Mouse (Mus musculus) ES-E14 (cell line): ENCODE results near the gene Elovl3. TPM values are rescaled to one million over a fixed set of nuclear protein-coding genes. Genes with fewer than 3 reads are reported as not detected.

ENCODE experiments used
- DNase-seq: peaks from one replicate; pipeline ENCODE4 v3.0.0-alpha.2; 2013; ENCODE audit warnings: low read depth, low spot score
- H3K27ac ChIP-seq: 2 replicates; pipeline ENCODE4 v1.5.1; 2012; ENCODE audit warnings: low read depth, mild to moderate bottlenecking, low read length, moderate library complexity, mixed read lengths; ENCODE audit not compliant: poor library complexity, insufficient read depth, severe bottlenecking
- H3K36me3 ChIP-seq: 2 replicates; pipeline ENCODE4 v1.6.1; 2012; ENCODE audit warnings: mild to moderate bottlenecking, low read length, moderate library complexity, mixed read lengths; ENCODE audit not compliant: control insufficient read depth, poor library complexity, insufficient read depth, severe bottlenecking
- H3K4me1 ChIP-seq, 2 experiments: fragments of 150-350 bp in 1 of 2; sonication (generic) in 1 of 2; 2 replicates each; pipeline ENCODE4 v1.6.1; 2012; ENCODE audit warnings: low read length in 2 of 2, mild to moderate bottlenecking in 1 of 2, mixed read lengths in 1 of 2; ENCODE audit not compliant: control insufficient read depth in 2 of 2, insufficient read depth in 2 of 2, poor library complexity in 1 of 2
- H3K4me3 ChIP-seq, 2 experiments: fragments of 150-350 bp in 1 of 2; sonication (generic) in 1 of 2; 2 replicates each; pipeline ENCODE4 v1.5.1; 2012; ENCODE audit warnings: low read length in 2 of 2, low read depth in 1 of 2, mild to moderate bottlenecking in 1 of 2, mixed read lengths in 1 of 2; ENCODE audit not compliant: insufficient read depth in 1 of 2, poor library complexity in 1 of 2, severe bottlenecking in 1 of 2
- H3K9ac ChIP-seq: 2 replicates; pipeline ENCODE4 v1.6.1; 2012; ENCODE audit warnings: low read depth, mild to moderate bottlenecking, low read length, mixed read lengths; ENCODE audit not compliant: poor library complexity, insufficient read depth, severe bottlenecking
- H3K9me3 ChIP-seq: fragments of 150-350 bp; sonication (generic); 2 replicates; pipeline ENCODE4 v1.6.1; 2012; ENCODE audit warnings: low read depth, mild to moderate bottlenecking, low read length; ENCODE audit not compliant: control insufficient read depth, insufficient read depth
- CHD2 ChIP-seq: IDR thresholded peaks from 2 replicates; pipeline ENCODE4 v1.6.1; 2014; ENCODE audit warnings: mild to moderate bottlenecking, low read depth, low read length, inconsistent platforms
- HCFC1 ChIP-seq: IDR thresholded peaks from 2 replicates; pipeline ENCODE4 v1.6.1; 2012; ENCODE audit warnings: low read length, inconsistent platforms, borderline replicate concordance; ENCODE audit not compliant: insufficient read depth
- MAFK ChIP-seq: IDR thresholded peaks from 2 replicates; pipeline ENCODE4 v1.6.1; 2014; ENCODE audit warnings: mild to moderate bottlenecking, low read depth, low read length, inconsistent platforms; ENCODE audit not compliant: insufficient read depth
- ZC3H11A ChIP-seq: IDR thresholded peaks from 2 replicates; pipeline ENCODE4 v1.6.1; 2012; ENCODE audit warnings: low read depth, mild to moderate bottlenecking, inconsistent platforms, low read length, borderline replicate concordance
- ZNF384 ChIP-seq: IDR thresholded peaks from 2 replicates; pipeline ENCODE4 v1.6.1; 2012; ENCODE audit warnings: low read depth, low read length, inconsistent platforms
- in situ Hi-C, 2 experiments: fragments of 600-800 bp; cut with MboI; formaldehyde crosslinking; loops; one replicate each; pipeline ENCODE4 v1.15.1; 2025; ENCODE audit warnings: low sequenced_read_pairs in 2 of 2, inconsistent platforms in 1 of 2; ENCODE audit not compliant: unreplicated experiment in 2 of 2
- total RNA-seq: library from RNA; depleted of rRNA; stranded (reverse); fragments of 300-350 nt; gene quantifications from 2 replicates; pipeline ENCODE4 v1.2.3, GENCODE M21; 2012

Elovl3 gene
- total RNA-seq, 1 experiment: 0.22 TPM

GRCm38 (mm10) chr19:46169396-46169795 is 37.7 kb downstream of the Elovl3 start:
- H3K27ac ChIP-seq: no peak overlapping the region
- H3K4me1 ChIP-seq: peaks cover 0 to 12% of the 10 kb centered on the region in 2 experiments; a peak in 3 of 4 replicates
- H3K9ac ChIP-seq: no peak overlapping the region
- H3K9me3 ChIP-seq: no peaks in the 10 kb centered on the region
- TF ChIP-seq ZNF384 (no peak), MAFK (peak; percentile 96)
- in situ Hi-C loops: no loop called here
- no peak overlapping the region for H3K4me3 ChIP-seq
- H3K36me3 ChIP-seq: no peaks in the 10 kb centered on the region; the same call in 1 of the 2 replicates
- no peak for DNase-seq

- in situ Hi-C loops: no loop called here
- TF ChIP-seq CHD2: no peak
- TF ChIP-seq ZNF384: no peak
- TF ChIP-seq HCFC1: no peak
- TF ChIP-seq ZC3H11A: no peak
- TF ChIP-seq MAFK: no peak
- DNase-seq: no peak
- H3K4me1 ChIP-seq: peaks cover 0 to 12% of the 10 kb centered on the region in 2 experiments; a peak in 3 of 4 replicates
- no peak overlapping the region for H3K4me3 ChIP-seq
- no peaks in the 10 kb centered on the region; the same call in 1 of the 2 replicates for H3K36me3 ChIP-seq
- H3K9me3 ChIP-seq: no peaks in the 10 kb centered on the region
- no peak overlapping the region for H3K27ac ChIP-seq
- no peak overlapping the region for H3K9ac ChIP-seq
These were observed 38.2 kb downstream of the Elovl3 start for GRCm38 (mm10) chr19:46169913-46170312.

- Histone ChIP-seq H3K27ac (no peak overlapping the region), H3K36me3 (no peaks in the 10 kb centered on the region), H3K9me3 (no peaks in the 10 kb centered on the region), H3K4me1 (peaks cover 0 to 12% of the 10 kb centered on the region in 2 experiments; a peak in 3 of 4 replicates), H3K9ac (no peak overlapping the region), H3K4me3 (no peak overlapping the region)
- in situ Hi-C loops: no loop called here
- DNase-seq: no peak
- TF ChIP-seq CHD2 (no peak), ZNF384 (no peak), MAFK (no peak), ZC3H11A (no peak), HCFC1 (no peak)
These were observed 40.8 kb downstream of the Elovl3 start for GRCm38 (mm10) chr19:46172541-46172940.

GRCm38 (mm10) chr19:46175173-46175572 is 43.5 kb downstream of the Elovl3 start:
- Histone ChIP-seq H3K9ac (no peak overlapping the region), H3K36me3 (no peaks in the 10 kb centered on the region), H3K9me3 (no peaks in the 10 kb centered on the region), H3K27ac (no peak overlapping the region), H3K4me1 (peaks cover 0 to 10% of the 10 kb centered on the region in 2 experiments; a peak in 2 of 4 replicates), H3K4me3 (no peak overlapping the region)
- TF ChIP-seq HCFC1 (no peak), MAFK (no peak), ZC3H11A (no peak), ZNF384 (no peak), CHD2 (no peak)
- in situ Hi-C loops: no loop called here
- DNase-seq: no peak

GRCm38 (mm10) chr19:46177046-46177445 is 45.3 kb downstream of the Elovl3 start:
- TF ChIP-seq MAFK: 0 out of 2 replicates have a peak, but pooled peaks have one; percentile 46
- no peak for TF ChIP-seq ZNF384

More at GRCm38 (mm10) chr19:46177046-46177445, 45.3 kb downstream of the Elovl3 start:
- no peak overlapping the region for H3K4me3 ChIP-seq
- H3K9me3 ChIP-seq: no peaks in the 10 kb centered on the region
- DNase-seq: no peak
- H3K36me3 ChIP-seq: no peaks in the 10 kb centered on the region
- no peak overlapping the region for H3K27ac ChIP-seq
- in situ Hi-C loops: no loop called here
- peaks cover 0 to 8% of the 10 kb centered on the region in 2 experiments; a peak in 1 of 4 replicates for H3K4me1 ChIP-seq
- H3K9ac ChIP-seq: no peak overlapping the region
